Mouse (Mus musculus): Measurements from ENCODE around the gene Cenpf.

GRCm38 (mm10) chr1:189718600-189718999 is 30.7 kb upstream of the Cenpf start:
- TF ChIP-seq CTCF (IDR thresholded peaks at IDR 0.05; ENCODE audit: borderline replicate concordance, extremely low read depth, insufficient read depth, insufficient read length) (no peak), POLR2A (IDR thresholded peaks at IDR 0.05; ENCODE audit: borderline replicate concordance, extremely low read depth, insufficient read depth, insufficient read length, poor library complexity, severe bottlenecking) (no peak)
